8 mouse cellular contexts compared by ENCODE assay signal in genomic region chr6:89235416-89236075, GRCm38 (mm10).
DNase-seq lines count a peak whose midpoint lies in the region; ATAC-seq and TF ChIP-seq lines count a peak whose summit lies in the region.

No protein-coding gene starts in this region.

- 0 out of 2 replicates have a peak, but pooled peaks cover 15% of the 10 kb centered on the region for H3K4me1 ChIP-seq in heart, postnatal 0 days (ENCODE audit: control insufficient read depth, insufficient read depth)
- H3K4me1 ChIP-seq in hindbrain, embryonic 13.5 days (replicated peaks), result peaks cover 57% of the 10 kb centered on the region
- H3K4me1 ChIP-seq in midbrain, embryonic 15.5 days, result peaks cover 55% of the 10 kb centered on the region

- DNase-seq in heart, postnatal 0 days (ENCODE audit: low spot score), result no peak
- no peak for DNase-seq in heart, adult 18-20 months
- DNase-seq in R1 (ENCODE audit: low read depth, low spot score), result peak; percentile 5
- DNase-seq in embryo, embryonic 10.5 days (ENCODE audit: low spot score), result peak; percentile 71

- TF ChIP-seq CTCF in heart, postnatal 0 days (IDR thresholded peaks at IDR 0.05; ENCODE audit: low read depth), result no peak

- no peaks in the 10 kb centered on the region for H3K36me3 ChIP-seq in heart, postnatal 0 days (replicated peaks; ENCODE audit: control insufficient read depth, insufficient read depth, low read length)
- no peaks in the 10 kb centered on the region for H3K36me3 ChIP-seq in hindbrain, embryonic 13.5 days
- H3K36me3 ChIP-seq in midbrain, embryonic 15.5 days (replicated peaks), result no peaks in the 10 kb centered on the region

- H3K9me3 ChIP-seq in heart, postnatal 0 days (replicated peaks; ENCODE audit: control insufficient read depth, low read length), result no peaks in the 10 kb centered on the region
- H3K9me3 ChIP-seq in hindbrain, embryonic 13.5 days, result 0 out of 2 replicates have a peak, but pooled peaks cover 3% of the 10 kb centered on the region
- no peaks in the 10 kb centered on the region for H3K9me3 ChIP-seq in midbrain, embryonic 15.5 days

- H3K9ac ChIP-seq in heart, postnatal 0 days (replicated peaks; ENCODE audit: low read depth, low read length), result no peak overlapping the region
- peak overlapping the region; percentile 39 for H3K9ac ChIP-seq in hindbrain, embryonic 13.5 days
- H3K9ac ChIP-seq in midbrain, embryonic 15.5 days, result 0 out of 2 replicates have a peak overlapping the region, but pooled peaks have one; percentile 9

- H3K4me3 ChIP-seq in heart, postnatal 0 days (ENCODE audit: low read depth, low read length), result no peak overlapping the region; the same call in 1 of the 2 replicates
- H3K4me3 ChIP-seq in hindbrain, embryonic 13.5 days, result 0 out of 2 replicates have a peak overlapping the region, but pooled peaks have one; percentile 1
- peak overlapping the region; percentile 14 for H3K4me3 ChIP-seq in midbrain, embryonic 15.5 days

- TF ChIP-seq EP300 in heart, postnatal 0 days (IDR thresholded peaks at IDR 0.05; ENCODE audit: low read depth), result no peak

- no peak for ATAC-seq in heart, postnatal 0 days (ENCODE audit: insufficient read depth, low read depth)
- peak; percentile 64 for ATAC-seq in hindbrain, embryonic 13.5 days (ENCODE audit: low FRiP score)
- ATAC-seq in midbrain, embryonic 15.5 days (replicated peaks), result peak; percentile 32; the same call in 1 of the 2 replicates
- no peak for ATAC-seq in megakaryocyte-erythroid progenitor cell, adult 5-6 weeks (replicated peaks; ENCODE audit: low FRiP score, low TSS enrichment, poor library complexity, severe bottlenecking)
- ATAC-seq in erythroblast, adult 5-6 weeks (replicated peaks; ENCODE audit: low FRiP score, poor library complexity, severe bottlenecking), result no peak

- peak overlapping the region; percentile 37; the same call in 1 of the 2 replicates for H3K4me2 ChIP-seq in heart, postnatal 0 days (ENCODE audit: low read depth, low read length)
- H3K4me2 ChIP-seq in hindbrain, embryonic 13.5 days, result peak overlapping the region; percentile 48
- peak overlapping the region; percentile 45 for H3K4me2 ChIP-seq in midbrain, embryonic 15.5 days

- 43% methylated on average over 27 of the region's 27 CpGs for WGBS in heart, postnatal 0 days
- 13% methylated on average over 27 of the region's 27 CpGs for WGBS in hindbrain, embryonic 13.5 days
- 7% methylated on average over 27 of the region's 27 CpGs for WGBS in midbrain, embryonic 15.5 days

- no peak overlapping the region for H3K27ac ChIP-seq in heart, postnatal 0 days (ENCODE audit: low read depth)
- H3K27ac ChIP-seq in hindbrain, embryonic 13.5 days, result peak overlapping the region; percentile 73
- H3K27ac ChIP-seq in midbrain, embryonic 15.5 days, result peak overlapping the region; percentile 78

- H3K27me3 ChIP-seq in heart, postnatal 0 days (ENCODE audit: control insufficient read depth, insufficient read depth, low read length), result peaks cover 29% of the 10 kb centered on the region
- H3K27me3 ChIP-seq in hindbrain, embryonic 13.5 days, result 0 out of 2 replicates have a peak, but pooled peaks cover 7% of the 10 kb centered on the region
- no peaks in the 10 kb centered on the region for H3K27me3 ChIP-seq in midbrain, embryonic 15.5 days (replicated peaks)

Comparison
In these comparisons a context has a peak if more than half of its experiments do, and no peak if none do; other contexts are left out.
1. ATAC-seq: peak in hindbrain, embryonic 13.5 days (single experiment) and midbrain, embryonic 15.5 days (single experiment); none in heart, postnatal 0 days (single experiment), megakaryocyte-erythroid progenitor cell, adult 5-6 weeks (single experiment) and erythroblast, adult 5-6 weeks (single experiment).
2. DNase-seq: peak in R1 (single experiment) and embryo, embryonic 10.5 days (single experiment); none in heart, postnatal 0 days (single experiment) and heart, adult 18-20 months (0 of 2).
3. Peak in every context shown above with its lines, with median percentiles within 50 percentile points of each other: H3K4me2 ChIP-seq.